Mouse (Mus musculus) adrenal gland, adult 2 months (tissue): Measurements from ENCODE around the gene Cabp7. TPM values are rescaled to one million over a fixed set of nuclear protein-coding genes. Genes with fewer than 3 reads are reported as not detected.
A peak's percentile ranks its signal among the peaks of the same experiment; 100 is the strongest.

ENCODE experiments used
- DNase-seq: peaks from one replicate; pipeline ENCODE4 v3.0.0; 2021
- long read RNA-seq: library from polyadenylated mRNA; stranded (forward); transcript quantifications from one replicate; pipeline ENCODE4 v2.0.0, GENCODE M21; 2021
- polyA plus RNA-seq: library from polyadenylated mRNA; depleted of rRNA; stranded (reverse); fragments of >200 nt; gene quantifications from 2 replicates; pipeline ENCODE4 v1.2.3, GENCODE M21; 2012; rRNA removed
- total RNA-seq, 2 experiments: library from RNA; stranded (reverse); gene quantifications; 2 replicates each; pipeline ENCODE4 v1.2.3; 2021

The Cabp7 gene
- total RNA-seq (under 1 TPM in 1 of 2 experiments, not detected in 1; 0.24 TPM), polyA plus RNA-seq (0.08 and 0.28 TPM in 2 replicates)
- long read RNA-seq = 0 reads

GRCm38 (mm10) chr11:4746733-4747132, at the start of gene Cabp7:
Gene Cabp7, minus strand, starts transcription at chr11:4746778.
- peak; percentile 33 for DNase-seq

GRCm38 (mm10) chr11:4793006-4793405, 46.4 kb upstream of the Cabp7 start:
- DNase-seq = no peak

- no peak for DNase-seq
Measured at GRCm38 (mm10) chr11:4791549-4791948, 45.0 kb upstream of the Cabp7 start.

GRCm38 (mm10) chr11:4789691-4790090, 43.1 kb upstream of the Cabp7 start:
- DNase-seq = no peak

GRCm38 (mm10) chr11:4784629-4785142, 38.1 kb upstream of the Cabp7 start:
- DNase-seq = no peak

- no peak for DNase-seq
Measured at GRCm38 (mm10) chr11:4783116-4783515, 36.5 kb upstream of the Cabp7 start.

- no peak for DNase-seq
Measured at GRCm38 (mm10) chr11:4780927-4781326, 34.3 kb upstream of the Cabp7 start.

- peak; percentile 60 for DNase-seq
Measured at GRCm38 (mm10) chr11:4772925-4773324, 26.3 kb upstream of the Cabp7 start.

GRCm38 (mm10) chr11:4771756-4772155, 25.2 kb upstream of the Cabp7 start:
- no peak for DNase-seq

- peak; percentile 23 for DNase-seq
Measured at GRCm38 (mm10) chr11:4769881-4770280, 23.3 kb upstream of the Cabp7 start.

- peak; percentile 25 for DNase-seq
Measured at GRCm38 (mm10) chr11:4769293-4769692, 22.7 kb upstream of the Cabp7 start.

GRCm38 (mm10) chr11:4768399-4768798, 21.8 kb upstream of the Cabp7 start:
- DNase-seq = no peak

- peak; percentile 75 for DNase-seq
Measured at GRCm38 (mm10) chr11:4764476-4764875, 17.9 kb upstream of the Cabp7 start.

GRCm38 (mm10) chr11:4763631-4764030, 17.1 kb upstream of the Cabp7 start:
- no peak for DNase-seq

- no peak for DNase-seq
Measured at GRCm38 (mm10) chr11:4762511-4762910, 15.9 kb upstream of the Cabp7 start.

- DNase-seq = no peak
Measured at GRCm38 (mm10) chr11:4761991-4762390, 15.4 kb upstream of the Cabp7 start.

- DNase-seq = no peak
Measured at GRCm38 (mm10) chr11:4760438-4760837, 13.9 kb upstream of the Cabp7 start.

- no peak for DNase-seq
Measured at GRCm38 (mm10) chr11:4757789-4758158, 11.2 kb upstream of the Cabp7 start.

- no peak for DNase-seq
Measured at GRCm38 (mm10) chr11:4756984-4757788, 10.6 kb upstream of the Cabp7 start.

- no peak for DNase-seq
Measured at GRCm38 (mm10) chr11:4756460-4756859, 9.9 kb upstream of the Cabp7 start.

- DNase-seq = no peak
Measured at GRCm38 (mm10) chr11:4754867-4755266, 8.3 kb upstream of the Cabp7 start.

- DNase-seq = no peak
Measured at GRCm38 (mm10) chr11:4754036-4754435, 7.5 kb upstream of the Cabp7 start.

- DNase-seq = no peak
Measured at GRCm38 (mm10) chr11:4752836-4753235, 6.3 kb upstream of the Cabp7 start.

GRCm38 (mm10) chr11:4750263-4750662, 3.7 kb upstream of the Cabp7 start:
- DNase-seq = peak; percentile 83
